Mouse (Mus musculus) heart, embryonic 11.5 days (tissue): ENCODE results near the gene Dlg1. TPM values are rescaled to one million over a fixed set of nuclear protein-coding genes. Genes with fewer than 3 reads are reported as not detected.

ENCODE experiments used
- ATAC-seq: fragments of 200-750 bp; cut with Nextera tagmentation; replicated peaks from 2 replicates; pipeline ENCODE4 v1.8.0; 2017; ENCODE audit warnings: moderate library complexity; ENCODE audit not compliant: insufficient number of reproducible peaks, low FRiP score, low TSS enrichment
- H3K27ac ChIP-seq: fragments of 300-500 bp; sonication (generic); 2 replicates; pipeline ENCODE4 v1.5.1; 2014; ENCODE audit warnings: mild to moderate bottlenecking, low read depth, low read length
- H3K27me3 ChIP-seq: fragments of 300-500 bp; sonication (generic); 2 replicates; pipeline ENCODE4 v1.6.1; 2014; ENCODE audit warnings: mild to moderate bottlenecking, low read length, mixed read lengths; ENCODE audit not compliant: control insufficient read depth, insufficient read depth
- H3K36me3 ChIP-seq: fragments of 300-500 bp; sonication (generic); 2 replicates; pipeline ENCODE4 v1.6.1; 2014; ENCODE audit warnings: mild to moderate bottlenecking, low read length, moderate library complexity, mixed read lengths; ENCODE audit not compliant: control insufficient read depth, insufficient read depth
- H3K4me1 ChIP-seq: fragments of 300-500 bp; sonication (generic); 2 replicates; pipeline ENCODE4 v1.6.1; 2014; ENCODE audit warnings: low read length; ENCODE audit not compliant: control insufficient read depth, insufficient read depth
- H3K4me2 ChIP-seq: fragments of 300-500 bp; sonication (generic); 2 replicates; pipeline ENCODE4 v1.6.1; 2014; ENCODE audit warnings: mild to moderate bottlenecking, moderate library complexity
- H3K4me3 ChIP-seq: fragments of 300-500 bp; sonication (generic); 2 replicates; pipeline ENCODE4 v1.5.1; 2014; ENCODE audit warnings: low read depth, low read length
- H3K9ac ChIP-seq: fragments of 300-500 bp; sonication (generic); 2 replicates; pipeline ENCODE4 v1.6.1; 2014; ENCODE audit warnings: mild to moderate bottlenecking, low read depth, low read length, moderate library complexity
- H3K9me3 ChIP-seq: fragments of 300-500 bp; sonication (generic); replicated peaks from 2 replicates; pipeline ENCODE4 v1.6.1; 2016; ENCODE audit warnings: low read length; ENCODE audit not compliant: control insufficient read depth
- WGBS: fragments of 180-500 bp; shearing (Covaris S2); extraction: QIAGEN DNeasy Blood & Tissue Kit; methylation state at CpG from one replicate; pipeline ENCODE4 v1.1.7; 2014; ENCODE audit not compliant: insufficient replicate concordance; 5-methylcytosine and 5-hydroxymethylcytosine counted together
- polyA plus RNA-seq: library from polyadenylated mRNA; unstranded; fragments of >200 nt; fragmentation: Nextera tagmentation; extraction: Ambion mirVana; gene quantifications from 2 replicates; pipeline ENCODE4 v1.2.1, GENCODE M21; 2014

Dlg1 gene
- polyA plus RNA-seq, 1 experiment from 2014 or later: 25.4 TPM

GRCm38 (mm10) chr16:31756436-31756835 is 93.2 kb downstream of the Dlg1 start:
- Histone ChIP-seq H3K9me3 (no peaks in the 10 kb centered on the region), H3K27me3 (no peaks in the 10 kb centered on the region), H3K4me2 (no peak overlapping the region), H3K27ac (no peak overlapping the region), H3K9ac (no peak overlapping the region), H3K4me3 (no peak overlapping the region), H3K36me3 (no peaks in the 10 kb centered on the region), H3K4me1 (peaks cover 17% of the 10 kb centered on the region; the same call in 1 of the 2 replicates)
- no peak for ATAC-seq
- WGBS: 87% methylated on average over 5 of the region's 5 CpGs

GRCm38 (mm10) chr16:31757606-31758005 is 94.4 kb downstream of the Dlg1 start:
- no peak overlapping the region for H3K9ac ChIP-seq
- peaks cover 17% of the 10 kb centered on the region; the same call in 1 of the 2 replicates for H3K4me1 ChIP-seq
- H3K4me3 ChIP-seq: no peak overlapping the region
- no peak overlapping the region for H3K4me2 ChIP-seq
- no peak for ATAC-seq
- 85% methylated on average over 1 of the region's 1 CpGs for whole genome bisulfite sequencing
- no peak overlapping the region for H3K27ac ChIP-seq
- H3K9me3 ChIP-seq: no peaks in the 10 kb centered on the region
- no peaks in the 10 kb centered on the region for H3K36me3 ChIP-seq
- H3K27me3 ChIP-seq: no peaks in the 10 kb centered on the region

- 60% methylated on average over 6 of the region's 6 CpGs for WGBS
- Histone ChIP-seq H3K9me3 (no peaks in the 10 kb centered on the region), H3K4me3 (no peak overlapping the region), H3K9ac (no peak overlapping the region), H3K36me3 (no peaks in the 10 kb centered on the region), H3K27me3 (no peaks in the 10 kb centered on the region), H3K4me2 (no peak overlapping the region), H3K4me1 (peaks cover 14% of the 10 kb centered on the region; the same call in 1 of the 2 replicates), H3K27ac (no peak overlapping the region)
- ATAC-seq: no peak
Observed at GRCm38 (mm10) chr16:31759416-31759815, 96.2 kb downstream of the Dlg1 start.

GRCm38 (mm10) chr16:31766298-31766697 is 103.1 kb downstream of the Dlg1 start:
- Histone ChIP-seq H3K9ac (no peak overlapping the region), H3K27me3 (no peaks in the 10 kb centered on the region), H3K4me3 (no peak overlapping the region), H3K36me3 (no peaks in the 10 kb centered on the region), H3K27ac (no peak overlapping the region), H3K4me2 (no peak overlapping the region), H3K9me3 (no peaks in the 10 kb centered on the region), H3K4me1 (no peaks in the 10 kb centered on the region)
- no peak for ATAC-seq
- WGBS: 92% methylated on average over 6 of the region's 6 CpGs

- H3K4me2 ChIP-seq: no peak overlapping the region
- H3K4me1 ChIP-seq: no peaks in the 10 kb centered on the region
- no peak overlapping the region for H3K4me3 ChIP-seq
- no peak for ATAC-seq
- no peak overlapping the region for H3K9ac ChIP-seq
- H3K9me3 ChIP-seq: no peaks in the 10 kb centered on the region
- 81% methylated on average over 3 of the region's 3 CpGs for WGBS
- H3K27ac ChIP-seq: no peak overlapping the region
- no peaks in the 10 kb centered on the region for H3K27me3 ChIP-seq
- H3K36me3 ChIP-seq: no peaks in the 10 kb centered on the region
Observed at GRCm38 (mm10) chr16:31766715-31767114, 103.5 kb downstream of the Dlg1 start.

- Histone ChIP-seq H3K4me3 (no peak overlapping the region), H3K4me2 (no peak overlapping the region), H3K27me3 (no peaks in the 10 kb centered on the region), H3K9ac (no peak overlapping the region), H3K4me1 (peaks cover 2% of the 10 kb centered on the region; the same call in 1 of the 2 replicates), H3K36me3 (no peaks in the 10 kb centered on the region), H3K9me3 (no peaks in the 10 kb centered on the region), H3K27ac (no peak overlapping the region)
- 90% methylated on average over 10 of the region's 10 CpGs for WGBS
- ATAC-seq: no peak
Observed at GRCm38 (mm10) chr16:31775924-31776323, 112.7 kb downstream of the Dlg1 start.

GRCm38 (mm10) chr16:31781015-31781414 is 117.8 kb downstream of the Dlg1 start:
- Histone ChIP-seq H3K9me3 (no peaks in the 10 kb centered on the region), H3K27me3 (no peaks in the 10 kb centered on the region), H3K9ac (no peak overlapping the region), H3K27ac (no peak overlapping the region), H3K4me2 (no peak overlapping the region), H3K4me3 (no peak overlapping the region), H3K36me3 (no peaks in the 10 kb centered on the region), H3K4me1 (no peaks in the 10 kb centered on the region)
- no peak for ATAC-seq
- WGBS: 66% methylated on average over 6 of the region's 6 CpGs

GRCm38 (mm10) chr16:31790056-31790455 is 126.8 kb downstream of the Dlg1 start:
- Histone ChIP-seq H3K4me1 (no peaks in the 10 kb centered on the region), H3K27ac (no peak overlapping the region), H3K9me3 (no peaks in the 10 kb centered on the region), H3K36me3 (peaks cover 7% of the 10 kb centered on the region; the same call in 1 of the 2 replicates), H3K9ac (no peak overlapping the region), H3K4me3 (no peak overlapping the region), H3K27me3 (no peaks in the 10 kb centered on the region), H3K4me2 (no peak overlapping the region)
- 91% methylated on average over 9 of the region's 9 CpGs for WGBS
- no peak for ATAC-seq

- WGBS: 75% methylated on average over 3 of the region's 3 CpGs
- Histone ChIP-seq H3K27me3 (no peaks in the 10 kb centered on the region), H3K9ac (no peak overlapping the region), H3K27ac (no peak overlapping the region), H3K36me3 (peaks cover 6% of the 10 kb centered on the region), H3K4me1 (no peaks in the 10 kb centered on the region), H3K4me3 (no peak overlapping the region), H3K4me2 (no peak overlapping the region), H3K9me3 (no peaks in the 10 kb centered on the region)
- ATAC-seq: no peak
Observed at GRCm38 (mm10) chr16:31803644-31804043, 140.4 kb downstream of the Dlg1 start.
